Mouse (Mus musculus): ENCODE measurements around the gene Eef1akmt3.

DNA sequence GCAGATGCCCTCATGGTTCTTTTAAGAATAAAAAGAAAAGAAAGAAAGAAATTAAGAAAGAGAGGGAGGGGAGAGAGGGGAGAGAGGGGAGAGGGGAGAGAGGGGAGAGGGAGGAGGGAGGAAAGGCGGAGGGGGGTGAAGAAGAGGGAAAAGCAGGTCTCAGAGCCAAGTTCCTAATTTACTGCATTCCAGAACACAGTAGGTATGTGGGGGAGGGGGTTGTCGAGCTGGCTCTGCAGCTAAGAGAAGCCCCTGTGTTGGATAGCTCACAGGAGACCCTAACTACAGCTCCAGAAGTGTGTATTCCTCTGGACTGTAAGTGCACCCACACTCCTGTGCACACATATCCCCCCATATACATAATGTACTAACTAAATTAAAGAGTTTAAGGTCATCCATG lies 24.2 kb downstream of the Eef1akmt3 start:
- no peak for TF ChIP-seq CTCF (IDR thresholded peaks at IDR 0.05; ENCODE audit: low read depth, low read length)
- no peak for TF ChIP-seq POLR2A (IDR thresholded peaks at IDR 0.05; ENCODE audit: extremely low read depth, insufficient read depth, low read length)
